Mouse (Mus musculus): Measurements from ENCODE around the gene Sfta2. TPM values are rescaled to one million over a fixed set of nuclear protein-coding genes. Genes with fewer than 3 reads are reported as not detected.
A peak's percentile ranks its signal among the peaks of the same experiment; 100 is the strongest.

Gene Sfta2
- polyA plus RNA-seq, 1 experiment from 2014 or later: 564 TPM

DNA sequence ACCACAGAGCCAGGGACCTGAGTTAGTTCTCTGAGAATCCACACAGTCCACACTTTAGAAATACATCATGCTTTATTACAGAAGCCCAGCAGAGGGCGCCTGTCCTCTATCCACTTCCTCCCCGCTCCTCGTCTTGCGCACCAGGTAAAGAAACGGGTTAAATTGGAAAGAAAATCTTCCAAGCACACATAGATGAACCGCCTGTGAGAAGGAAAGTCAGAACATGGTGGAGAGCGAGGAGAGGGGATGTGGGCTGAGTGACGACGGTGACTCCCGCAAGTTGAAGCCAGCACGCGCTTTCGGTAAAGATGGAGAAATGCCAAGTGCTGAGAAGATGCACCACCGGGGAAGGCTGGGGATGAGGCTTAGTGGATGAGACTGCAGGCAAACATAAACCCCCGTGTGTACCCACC is 34.4 kb downstream of the Sfta2 start:
- Histone ChIP-seq H3K36me3 (ENCODE audit: insufficient read depth, low read length) (no peaks in the 10 kb centered on the region), H3K27me3 (replicated peaks; ENCODE audit: insufficient read depth, low read length) (no peaks in the 10 kb centered on the region), H3K4me1 (ENCODE audit: insufficient read depth, low read depth, low read length) (peaks cover 4% of the 10 kb centered on the region; the same call in 1 of the 2 replicates), H3K4me3 (ENCODE audit: low read depth, low read length) (peak overlapping the region; percentile 29), H3K9ac (replicated peaks; ENCODE audit: low read depth) (no peak overlapping the region), H3K9me3 (ENCODE audit: low read length) (no peaks in the 10 kb centered on the region), H3K27ac (ENCODE audit: low read length) (peak overlapping the region; percentile 76), H3K4me2 (replicated peaks; ENCODE audit: low read depth, low read length) (peak overlapping the region; percentile 65)
- DNase-seq (ENCODE audit: low spot score) (peak; percentile 90), ATAC-seq (peak; percentile 34)
- peak; percentile 84 for TF ChIP-seq CTCF (IDR thresholded peaks at IDR 0.05)
- peak; percentile 55 for TF ChIP-seq EP300 (IDR thresholded peaks at IDR 0.05)
- under 1% methylated on average over 15 of the region's 15 CpGs for WGBS

DNA sequence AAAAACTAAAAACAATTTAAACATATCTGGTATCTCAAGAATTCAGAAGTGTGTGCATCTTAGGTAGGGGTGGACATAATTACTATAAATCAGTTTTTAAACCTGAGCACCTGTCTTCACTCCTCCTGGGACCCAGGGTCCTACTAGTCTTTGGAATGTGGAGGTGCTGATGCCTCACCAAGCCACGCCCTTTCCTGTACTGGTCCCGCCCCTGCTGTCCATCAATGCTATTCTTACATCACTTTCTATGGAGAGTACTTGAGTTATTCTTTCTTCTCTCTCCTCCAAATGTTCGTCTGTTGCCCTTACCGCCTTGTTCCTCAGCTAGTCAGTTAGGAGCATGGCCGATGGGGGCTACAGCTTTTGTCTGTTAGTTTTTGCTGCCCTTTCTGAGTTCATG is 35.0 kb downstream of the Sfta2 start:
- H3K27ac ChIP-seq (ENCODE audit: low read length): peak overlapping the region; percentile 76
- H3K4me3 ChIP-seq (ENCODE audit: low read depth, low read length): no peak overlapping the region
- H3K36me3 ChIP-seq (ENCODE audit: insufficient read depth, low read length): no peaks in the 10 kb centered on the region
- no peak overlapping the region for H3K9ac ChIP-seq (replicated peaks; ENCODE audit: low read depth)
- 26% methylated on average over 5 of the region's 5 CpGs for WGBS
- TF ChIP-seq CTCF (IDR thresholded peaks at IDR 0.05) (no peak), EP300 (IDR thresholded peaks at IDR 0.05) (no peak)
- peak overlapping the region; percentile 19 for H3K4me2 ChIP-seq (replicated peaks; ENCODE audit: low read depth, low read length)
- peak; percentile 87 for DNase-seq (ENCODE audit: low spot score)
- no peaks in the 10 kb centered on the region for H3K27me3 ChIP-seq (replicated peaks; ENCODE audit: insufficient read depth, low read length)
- no peaks in the 10 kb centered on the region for H3K9me3 ChIP-seq (ENCODE audit: low read length)
- peaks cover 4% of the 10 kb centered on the region; the same call in 1 of the 2 replicates for H3K4me1 ChIP-seq (ENCODE audit: insufficient read depth, low read depth, low read length)
- peak; percentile 56 for ATAC-seq

- DNase-seq (ENCODE audit: low spot score): peak; percentile 93
- H3K9ac ChIP-seq (replicated peaks; ENCODE audit: low read depth): no peak overlapping the region
- no peaks in the 10 kb centered on the region for H3K27me3 ChIP-seq (replicated peaks; ENCODE audit: insufficient read depth, low read length)
- H3K4me3 ChIP-seq (ENCODE audit: low read depth, low read length): no peak overlapping the region
- H3K4me1 ChIP-seq (ENCODE audit: insufficient read depth, low read depth, low read length): peaks cover 4% of the 10 kb centered on the region; the same call in 1 of the 2 replicates
- H3K36me3 ChIP-seq (ENCODE audit: insufficient read depth, low read length): no peaks in the 10 kb centered on the region
- peak; percentile 87 for ATAC-seq
- H3K4me2 ChIP-seq (replicated peaks; ENCODE audit: low read depth, low read length): peak overlapping the region; percentile 14; the same call in 1 of the 2 replicates
- TF ChIP-seq CTCF (IDR thresholded peaks at IDR 0.05) (no peak), EP300 (IDR thresholded peaks at IDR 0.05) (no peak)
- peak overlapping the region; percentile 81 for H3K27ac ChIP-seq (ENCODE audit: low read length)
- H3K9me3 ChIP-seq (ENCODE audit: low read length): no peaks in the 10 kb centered on the region
- 20% methylated on average over 14 of the region's 14 CpGs for WGBS
Measured at GRCm38 (mm10) chr17:35638475-35639190, 37.3 kb downstream of the Sfta2 start.

DNA sequence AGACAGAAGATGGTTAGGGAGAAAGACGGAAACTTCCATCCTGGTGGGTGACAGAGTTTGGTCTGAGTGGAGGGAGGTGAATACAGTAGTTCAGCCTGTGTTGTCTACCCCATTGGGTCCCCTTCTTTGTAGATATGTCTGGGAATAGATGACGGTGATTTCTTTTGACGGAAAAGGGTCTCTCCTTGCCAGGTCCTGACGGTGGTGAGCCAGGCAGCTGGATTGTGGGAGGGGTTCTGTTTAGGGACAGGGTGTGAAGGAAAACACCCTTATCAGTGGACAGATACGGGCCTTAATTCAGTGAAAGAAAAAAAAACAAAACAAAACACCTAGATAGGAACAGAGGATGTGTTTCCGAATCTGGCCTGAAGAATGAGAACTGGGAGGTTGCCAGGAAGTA is 38.0 kb downstream of the Sfta2 start:
- WGBS: 40% methylated on average over 6 of the region's 6 CpGs
- TF ChIP-seq EP300 (IDR thresholded peaks at IDR 0.05) (no peak), CTCF (IDR thresholded peaks at IDR 0.05) (no peak)
- Histone ChIP-seq H3K36me3 (ENCODE audit: insufficient read depth, low read length) (no peaks in the 10 kb centered on the region), H3K4me1 (ENCODE audit: insufficient read depth, low read depth, low read length) (peaks cover 4% of the 10 kb centered on the region; the same call in 1 of the 2 replicates), H3K4me2 (replicated peaks; ENCODE audit: low read depth, low read length) (0 out of 2 replicates have a peak overlapping the region, but pooled peaks have one; percentile 14), H3K27me3 (replicated peaks; ENCODE audit: insufficient read depth, low read length) (no peaks in the 10 kb centered on the region), H3K9ac (replicated peaks; ENCODE audit: low read depth) (no peak overlapping the region), H3K4me3 (ENCODE audit: low read depth, low read length) (no peak overlapping the region), H3K27ac (ENCODE audit: low read length) (peak overlapping the region; percentile 81), H3K9me3 (ENCODE audit: low read length) (no peaks in the 10 kb centered on the region)
- ATAC-seq (no peak), DNase-seq (ENCODE audit: low spot score) (no peak)

GRCm38 (mm10) chr17:35643609-35644236 is 42.4 kb downstream of the Sfta2 start, which contains the start of gene Mucl3:
TSS of gene Mucl3 (minus strand) at chr17:35643695.
- H3K4me2 ChIP-seq (replicated peaks; ENCODE audit: low read depth, low read length): no peak within 1 kb of the TSS
- H3K4me3 ChIP-seq (ENCODE audit: low read depth, low read length): no peak within 1 kb of the TSS
- 64% methylated on average over 13 of the region's 13 CpGs for WGBS
- DNase-seq (ENCODE audit: low spot score): peak; percentile 26
- TF ChIP-seq CTCF (IDR thresholded peaks at IDR 0.05) (no peak), EP300 (IDR thresholded peaks at IDR 0.05) (no peak)
- H3K4me1 ChIP-seq (ENCODE audit: insufficient read depth, low read depth, low read length): no peaks in the 10 kb centered on the region
- no peak within 1 kb of the TSS for H3K27ac ChIP-seq (ENCODE audit: low read length)
- H3K27me3 ChIP-seq (replicated peaks; ENCODE audit: insufficient read depth, low read length): no peaks in the 10 kb centered on the region
- H3K36me3 ChIP-seq (ENCODE audit: insufficient read depth, low read length): no peaks in the 10 kb centered on the region
- H3K9me3 ChIP-seq (ENCODE audit: low read length): no peaks in the 10 kb centered on the region
- ATAC-seq: peak; percentile 33; the same call in 1 of the 2 replicates
- H3K9ac ChIP-seq (replicated peaks; ENCODE audit: low read depth): no peak within 1 kb of the TSS

GRCm38 (mm10) chr17:35649429-35649828 is 48.1 kb downstream of the Sfta2 start:
- H3K9me3 ChIP-seq (ENCODE audit: low read length): no peaks in the 10 kb centered on the region
- ATAC-seq: peak; percentile 97
- H3K4me3 ChIP-seq (ENCODE audit: low read depth, low read length): 0 out of 2 replicates have a peak overlapping the region, but pooled peaks have one; percentile 18
- 0 out of 2 replicates have a peak overlapping the region, but pooled peaks have one; percentile 41 for H3K9ac ChIP-seq (replicated peaks; ENCODE audit: low read depth)
- no peak for TF ChIP-seq CTCF (IDR thresholded peaks at IDR 0.05)
- TF ChIP-seq EP300 (IDR thresholded peaks at IDR 0.05): peak; percentile 97
- peak; percentile 95 for DNase-seq (ENCODE audit: low spot score)
- peak overlapping the region; percentile 94 for H3K27ac ChIP-seq (ENCODE audit: low read length)
- 62% methylated on average over 2 of the region's 2 CpGs for WGBS
- H3K4me2 ChIP-seq (replicated peaks; ENCODE audit: low read depth, low read length): peak overlapping the region; percentile 51
- no peaks in the 10 kb centered on the region; the same call in 1 of the 2 replicates for H3K4me1 ChIP-seq (ENCODE audit: insufficient read depth, low read depth, low read length)
- no peaks in the 10 kb centered on the region for H3K36me3 ChIP-seq (ENCODE audit: insufficient read depth, low read length)
- H3K27me3 ChIP-seq (replicated peaks; ENCODE audit: insufficient read depth, low read length): no peaks in the 10 kb centered on the region
